Mouse (Mus musculus): ENCODE measurements around the gene Sprn.

DNA sequence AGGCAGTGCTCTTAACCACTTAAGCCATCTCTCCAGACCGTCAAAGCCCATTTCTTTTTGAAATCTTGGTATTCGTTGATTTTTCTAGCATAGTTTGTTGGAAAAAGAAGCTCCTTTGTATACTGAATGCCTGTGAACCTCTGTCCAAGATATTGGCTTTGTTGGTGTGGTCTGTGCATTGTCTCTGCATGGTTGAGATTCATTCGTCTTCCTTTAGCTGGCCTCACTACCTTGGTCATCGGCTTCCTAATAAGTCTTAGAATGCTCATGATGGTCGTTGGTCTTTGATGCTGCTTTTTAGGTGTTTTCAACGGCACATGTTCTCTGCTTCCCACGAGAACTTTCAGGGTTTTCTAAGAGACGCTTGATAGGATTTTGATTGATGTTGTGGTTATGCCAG lies 41.3 kb upstream of the Sprn start:
- TF ChIP-seq CTCF (IDR thresholded peaks at IDR 0.05; ENCODE audit: low read depth, low read length) (no peak), GATA1 (IDR thresholded peaks at IDR 0.05; ENCODE audit: borderline replicate concordance, low read length) (no peak)
